Mouse (Mus musculus) adrenal gland, adult 2 months (tissue): ENCODE measurements at regions not wholly inside any gene's neighbourhood (a gene's known extent, or its start where the extent isn't known, plus 50 kb on each side); places are given as distances from the start of the nearest gene placed in this dataset.

Source experiments
- DNase-seq: peaks from one replicate; pipeline ENCODE4 v3.0.0; 2021

GRCm38 (mm10) chr1:94221006-94221405, 168.7 kb upstream of the Pdcd1 start:
- no peak for DNase-seq

GRCm38 (mm10) chr1:94217407-94217806, 165.1 kb upstream of the Pdcd1 start:
- no peak for DNase-seq

GRCm38 (mm10) chr1:94208929-94209328, 156.6 kb upstream of the Pdcd1 start:
- DNase-seq = no peak

GRCm38 (mm10) chr1:94207859-94208258, 155.5 kb upstream of the Pdcd1 start:
- DNase-seq = no peak

- no peak for DNase-seq
Observed at GRCm38 (mm10) chr1:94203281-94203680, 150.9 kb upstream of the Pdcd1 start.

- DNase-seq = no peak
Observed at GRCm38 (mm10) chr1:94183876-94184275, 131.5 kb upstream of the Pdcd1 start.

- DNase-seq = no peak
Observed at GRCm38 (mm10) chr1:94149958-94150357, 97.6 kb upstream of the Pdcd1 start.

- no peak for DNase-seq
Observed at GRCm38 (mm10) chr1:94147015-94147414, 94.7 kb upstream of the Pdcd1 start.

- no peak for DNase-seq
Observed at GRCm38 (mm10) chr1:94140518-94140917, 88.2 kb upstream of the Pdcd1 start.

GRCm38 (mm10) chr1:94139445-94140062, 87.2 kb upstream of the Pdcd1 start:
- DNase-seq = no peak

- DNase-seq = no peak
Observed at GRCm38 (mm10) chr1:94136731-94137130, 84.4 kb upstream of the Pdcd1 start.
